Mouse (Mus musculus): Measurements from ENCODE around the gene Gm10153.
"Not testable (repeated sequence)": the region's sequence is repeated elsewhere in the genome, so short reads cannot be mapped to it uniquely, and the experiment has no call there.

Gm10153 gene

GRCm38 (mm10) chr7:142143506-142144010, 46.6 kb downstream of the Gm10153 start:
- DNase-seq (ENCODE audit: low spot score), result not testable (repeated sequence)

- DNase-seq (ENCODE audit: low spot score), result no peak
Measured at GRCm38 (mm10) chr7:142140696-142141095, 49.5 kb downstream of the Gm10153 start.

Data from testis, postnatal 14 days (tissue).